Mouse (Mus musculus) CD4-positive, CD25-positive, alpha-beta regulatory T cell (primary cell): ENCODE measurements around the gene Alk. TPM values are rescaled to one million over a fixed set of nuclear protein-coding genes. Genes with fewer than 3 reads are reported as not detected.

Source experiments
- polyA plus RNA-seq: library from polyadenylated mRNA; unstranded; fragments of 100-300 nt; shearing (Covaris generic); gene quantifications from one replicate; pipeline ENCODE4 v1.2.1, GENCODE M21; 2017

The Alk gene
- not detected for polyA plus RNA-seq

DNA sequence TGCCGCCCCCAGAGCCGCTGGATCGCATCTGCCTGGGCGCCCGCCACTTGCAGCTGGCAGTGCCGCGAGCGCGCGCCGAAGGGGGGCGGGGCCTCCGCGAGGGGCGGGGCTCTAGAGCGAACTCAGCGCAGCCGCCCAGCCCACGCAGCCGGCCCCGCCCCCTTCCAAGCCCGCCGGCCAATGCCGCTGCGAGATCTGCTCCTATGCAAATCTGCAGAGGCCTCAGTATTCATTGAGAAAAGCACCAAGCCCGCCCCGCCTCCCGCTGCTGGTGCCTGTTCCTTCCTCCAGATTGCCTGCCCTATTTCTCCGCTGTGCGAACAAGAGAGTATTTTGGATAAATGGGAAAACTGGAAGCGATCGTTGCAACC, at the start of gene Alk:
Alk (minus strand) TSS at position 18 of the 371 bp plus-strand sequence.

Other genes with a start within 250 kb of the Alk start
- 85.3 TPM for gene Ypel5, start 231.8 kb upstream of the Alk start, polyA plus RNA-seq